Mouse (Mus musculus) testis, adult 2 months (tissue): ENCODE data around the gene Ago1. TPM values are rescaled to one million over a fixed set of nuclear protein-coding genes. Genes with fewer than 3 reads are reported as not detected.

Experiments used
- H3K27ac ChIP-seq: fragments of 200-500 bp; 2 replicates; pipeline ENCODE4 v1.5.1; 2012; ENCODE audit warnings: low read depth, low read length; ENCODE audit not compliant: control insufficient read depth, insufficient read depth
- H3K27me3 ChIP-seq: fragments of 200-500 bp; 2 replicates; pipeline ENCODE4 v1.6.1; 2012; ENCODE audit warnings: mild to moderate bottlenecking, low read length, moderate library complexity; ENCODE audit not compliant: control insufficient read depth, insufficient read depth
- H3K36me3 ChIP-seq: fragments of 200-500 bp; 2 replicates; pipeline ENCODE4 v1.6.1; 2012; ENCODE audit warnings: mild to moderate bottlenecking, low read length; ENCODE audit not compliant: control insufficient read depth, insufficient read depth
- H3K4me1 ChIP-seq: fragments of 200-500 bp; 2 replicates; pipeline ENCODE4 v1.6.1; 2012; ENCODE audit warnings: low read length; ENCODE audit not compliant: control insufficient read depth, insufficient read depth
- H3K4me3 ChIP-seq: fragments of 200-500 bp; 2 replicates; pipeline ENCODE4 v1.5.1; 2012; ENCODE audit warnings: low read depth, mild to moderate bottlenecking, low read length, moderate library complexity, mixed read lengths; ENCODE audit not compliant: control insufficient read depth
- CTCF ChIP-seq: fragments of 200-500 bp; IDR thresholded peaks from 2 replicates; pipeline ENCODE4 v1.5.1; 2012; ENCODE audit warnings: low read depth, mild to moderate bottlenecking, inconsistent platforms, low read length, moderate library complexity; ENCODE audit not compliant: control insufficient read depth, insufficient read depth, insufficient replicate concordance
- POLR2A ChIP-seq: fragments of 200-500 bp; IDR thresholded peaks from 2 replicates; pipeline ENCODE4 v1.6.1; 2012; ENCODE audit warnings: low read depth, mild to moderate bottlenecking, inconsistent platforms, low read length, moderate library complexity; ENCODE audit not compliant: control insufficient read depth
- polyA plus RNA-seq: library from polyadenylated mRNA; depleted of rRNA; stranded (reverse); fragments of >200 nt; gene quantifications from 2 replicates; pipeline ENCODE4 v1.2.3, GENCODE M21; 2012

Ago1 gene
- polyA plus RNA-seq, 1 experiment: 3.6 TPM

GRCm38 (mm10) chr4:126464189-126464891 lies 4.0 kb downstream of the Ago1 start:
- H3K27me3 ChIP-seq: no peaks in the 10 kb centered on the region
- H3K36me3 ChIP-seq: no peaks in the 10 kb centered on the region
- H3K27ac ChIP-seq: no peak overlapping the region
- peak overlapping the region; percentile 41; the same call in 1 of the 2 replicates for H3K4me3 ChIP-seq
- TF ChIP-seq CTCF (no peak), POLR2A (no peak)
- H3K4me1 ChIP-seq: peaks cover 13% of the 10 kb centered on the region

DNA sequence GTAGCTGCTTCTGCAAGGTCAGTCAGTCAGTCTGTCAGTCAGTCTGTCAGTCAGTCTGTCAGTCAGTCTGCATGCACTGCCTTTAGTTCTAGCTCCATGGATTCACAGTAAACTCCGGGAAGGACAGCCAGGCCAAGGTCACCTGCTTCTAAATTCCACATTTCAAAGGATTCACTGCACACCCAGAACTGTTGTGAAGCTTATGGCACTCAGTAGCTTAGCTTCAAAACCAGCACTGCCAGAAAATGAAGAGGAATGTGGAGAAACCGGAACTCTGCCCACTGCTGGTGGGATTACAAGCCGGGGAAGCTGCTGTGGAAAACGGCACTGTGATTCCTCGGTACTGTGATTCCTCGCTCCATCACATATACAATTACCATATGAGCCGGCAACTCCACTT lies 12.9 kb downstream of the Ago1 start:
- no peak for TF ChIP-seq CTCF
- no peak for TF ChIP-seq POLR2A
- Histone ChIP-seq H3K4me1 (no peaks in the 10 kb centered on the region), H3K27me3 (no peaks in the 10 kb centered on the region), H3K36me3 (no peaks in the 10 kb centered on the region; the same call in 1 of the 2 replicates), H3K4me3 (no peak overlapping the region), H3K27ac (no peak overlapping the region)

DNA sequence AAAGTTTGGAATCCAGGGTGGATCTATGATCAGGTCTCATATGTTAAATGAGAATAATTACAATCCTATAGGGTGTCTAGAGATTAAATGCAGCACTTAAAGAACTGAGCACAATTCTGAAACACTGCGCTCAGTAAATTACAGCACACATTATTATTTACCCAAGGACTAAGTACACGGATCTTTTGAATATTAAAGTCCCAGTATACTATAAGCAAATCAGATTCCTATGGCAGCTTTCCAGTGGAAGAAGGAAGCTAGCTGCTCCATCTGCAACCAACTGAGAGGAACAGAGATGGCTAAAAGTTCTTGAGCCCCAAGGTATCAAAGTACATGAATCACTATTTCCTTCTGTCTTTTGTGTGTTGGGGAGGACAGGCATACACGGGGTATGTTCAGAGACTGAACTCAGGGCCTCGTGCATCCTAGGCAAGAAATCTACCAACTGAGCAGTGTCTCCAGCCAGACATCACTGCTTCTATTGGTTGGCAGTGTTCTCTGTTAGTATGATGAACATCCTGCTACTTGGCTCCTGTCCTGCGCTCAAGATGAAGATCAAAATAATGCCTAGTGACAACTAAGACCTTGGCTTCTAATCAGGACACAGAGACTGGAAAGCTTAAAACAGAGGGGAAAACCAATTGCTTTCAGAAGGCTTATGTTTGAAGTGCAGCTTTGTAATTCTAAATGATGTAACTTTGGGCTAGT lies 13.7 kb downstream of the Ago1 start:
- H3K4me3 ChIP-seq: no peak overlapping the region
- TF ChIP-seq POLR2A: no peak
- TF ChIP-seq CTCF: no peak
- no peak overlapping the region for H3K27ac ChIP-seq
- no peaks in the 10 kb centered on the region; the same call in 1 of the 2 replicates for H3K36me3 ChIP-seq
- no peaks in the 10 kb centered on the region for H3K4me1 ChIP-seq
- no peaks in the 10 kb centered on the region for H3K27me3 ChIP-seq

DNA sequence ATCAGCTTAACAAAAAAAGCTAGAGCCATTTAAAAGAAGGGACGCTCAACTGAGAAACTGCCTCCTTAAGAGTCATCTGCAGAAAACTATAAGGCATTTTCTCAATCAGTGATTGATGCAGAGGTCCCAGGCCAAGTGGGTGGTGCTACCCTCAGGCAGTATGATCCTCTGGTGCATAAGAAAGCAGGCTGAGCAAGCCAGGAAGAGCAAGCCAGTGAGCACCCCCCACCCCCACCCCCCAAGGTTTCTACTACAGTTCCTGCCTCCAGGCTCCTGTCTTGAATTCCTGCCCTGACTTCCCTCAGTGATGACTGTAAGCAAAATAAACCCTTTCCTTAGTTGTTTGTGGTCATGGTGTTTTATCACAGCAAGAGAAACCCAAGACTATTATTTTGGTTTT lies 18.1 kb downstream of the Ago1 start:
- no peaks in the 10 kb centered on the region for H3K27me3 ChIP-seq
- H3K36me3 ChIP-seq: no peaks in the 10 kb centered on the region; the same call in 1 of the 2 replicates
- H3K4me3 ChIP-seq: no peak overlapping the region
- TF ChIP-seq CTCF (no peak), POLR2A (no peak)
- H3K27ac ChIP-seq: no peak overlapping the region
- H3K4me1 ChIP-seq: no peaks in the 10 kb centered on the region

- H3K27me3 ChIP-seq: no peaks in the 10 kb centered on the region
- H3K27ac ChIP-seq: no peak overlapping the region
- no peak for TF ChIP-seq CTCF
- no peak for TF ChIP-seq POLR2A
- H3K4me1 ChIP-seq: no peaks in the 10 kb centered on the region
- no peaks in the 10 kb centered on the region for H3K36me3 ChIP-seq
- no peak overlapping the region for H3K4me3 ChIP-seq
These were observed 21.3 kb downstream of the Ago1 start for GRCm38 (mm10) chr4:126447126-126447525.

DNA sequence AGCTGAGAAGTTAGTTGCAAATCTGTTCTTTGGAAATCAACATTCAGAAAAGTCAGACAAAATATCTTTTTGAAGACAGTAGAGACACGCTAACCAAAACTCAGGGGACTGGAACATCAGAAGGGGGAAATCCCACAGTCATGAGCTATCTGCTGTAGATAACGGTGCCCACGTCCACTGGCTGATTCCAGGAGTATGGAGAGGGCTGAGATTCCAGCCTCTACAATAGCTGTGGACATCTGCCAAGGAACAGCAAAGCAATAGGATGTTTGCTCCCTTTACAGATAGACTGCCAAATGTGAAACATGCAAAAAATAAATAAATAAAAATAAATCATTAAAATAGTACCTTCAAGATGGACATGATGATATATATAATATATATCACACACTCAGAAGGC lies 23.9 kb downstream of the Ago1 start:
- Histone ChIP-seq H3K4me3 (no peak overlapping the region), H3K27ac (no peak overlapping the region), H3K4me1 (no peaks in the 10 kb centered on the region), H3K36me3 (no peaks in the 10 kb centered on the region; the same call in 1 of the 2 replicates), H3K27me3 (no peaks in the 10 kb centered on the region)
- TF ChIP-seq CTCF (no peak), POLR2A (no peak)

DNA sequence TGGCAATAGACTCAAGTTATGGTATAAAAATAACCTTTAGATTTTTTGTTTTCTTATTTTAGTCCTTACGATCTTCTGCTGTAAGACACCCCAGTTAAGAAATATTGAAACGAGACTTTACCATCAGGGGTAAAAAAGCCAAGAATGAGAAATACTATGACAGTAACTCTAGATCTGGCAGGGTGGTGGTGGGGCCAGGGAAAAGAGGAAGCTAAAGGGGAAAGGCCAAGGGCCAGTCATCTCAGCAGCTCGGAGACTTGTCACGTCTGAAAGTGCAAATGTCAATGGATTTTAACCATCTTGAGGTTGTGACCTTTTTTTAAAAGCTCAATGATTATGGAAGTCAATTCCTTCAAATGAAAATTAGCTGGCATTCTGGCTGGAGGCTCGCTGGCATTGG lies 30.1 kb downstream of the Ago1 start:
- no peaks in the 10 kb centered on the region; the same call in 1 of the 2 replicates for H3K36me3 ChIP-seq
- no peak for TF ChIP-seq POLR2A
- no peak for TF ChIP-seq CTCF

GRCm38 (mm10) chr4:126436268-126436667 lies 32.1 kb downstream of the Ago1 start:
- no peak overlapping the region for H3K27ac ChIP-seq
- no peaks in the 10 kb centered on the region for H3K27me3 ChIP-seq
- TF ChIP-seq CTCF (no peak), POLR2A (no peak)
- H3K4me1 ChIP-seq: no peaks in the 10 kb centered on the region
- no peak overlapping the region for H3K4me3 ChIP-seq
- H3K36me3 ChIP-seq: no peaks in the 10 kb centered on the region

More for the DNA sequence above, 30.1 kb downstream of the Ago1 start:
- Histone ChIP-seq H3K4me3 (no peak overlapping the region), H3K27me3 (no peaks in the 10 kb centered on the region), H3K4me1 (no peaks in the 10 kb centered on the region), H3K27ac (no peak overlapping the region)
